ENCODE assay signal across 15 mouse cellular contexts in the genomic region with DNA sequence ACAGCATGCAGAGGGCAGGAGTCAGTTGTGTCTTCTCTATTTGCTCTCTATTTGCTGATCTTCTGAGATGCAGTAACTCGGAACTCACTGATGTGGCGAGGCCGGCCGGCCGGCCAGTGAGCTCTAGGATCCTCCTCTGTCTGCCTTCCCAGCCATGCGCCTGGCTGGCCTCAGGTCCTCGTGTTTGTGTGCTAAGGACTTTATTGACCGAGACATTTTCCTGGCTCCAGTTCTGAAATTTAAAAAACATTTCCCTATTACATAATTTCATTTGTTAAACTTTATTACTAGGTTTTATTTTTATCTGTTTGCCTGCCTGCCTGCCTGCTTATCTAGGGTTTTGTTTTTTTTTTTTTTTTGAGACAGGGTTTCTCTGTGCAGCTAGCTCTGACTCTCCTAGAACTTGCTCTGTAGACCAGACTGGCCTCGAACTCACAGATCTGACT. TPM values are rescaled to one million over a fixed set of nuclear protein-coding genes. Genes with fewer than 3 reads are reported as not detected.
A peak's percentile ranks its signal among the peaks of the same experiment; 100 is the strongest.
DNase-seq lines count a peak whose midpoint lies in the region; ATAC-seq and TF ChIP-seq lines count a peak whose summit lies in the region.
"Had no signal": no experiment of that assay in that cellular context is flagged by ENCODE, and none has a peak within 500 bp of the region (broad histone marks: within the 10 kb centered on the region; RNA-seq: fewer than 3 reads in every experiment).

No protein-coding gene starts in this region.

- TF ChIP-seq EP300 in stomach, postnatal 0 days (optimal IDR thresholded peaks at IDR 0.05), result no peak

- no peak overlapping the region for H3K4me3 ChIP-seq in lung, embryonic 14.5 days (ENCODE audit: low read depth, low read length)
- H3K4me3 ChIP-seq in lung, adult 2 months (replicated peaks; ENCODE audit: extremely low read depth, low read depth, low read length), result no peak overlapping the region
- no peak overlapping the region for H3K4me3 ChIP-seq in liver, embryonic 11.5 days (ENCODE audit: low read depth, low read length)
- H3K4me3 ChIP-seq in stomach, postnatal 0 days (ENCODE audit: low read depth, low read length), result no peak overlapping the region
- H3K4me3 ChIP-seq: erythroblast, embryonic 14.5 days; heart, embryonic 15.5 days; megakaryocyte, embryonic 14.5 days had no signal

- H3K36me3 ChIP-seq in lung, embryonic 14.5 days (ENCODE audit: insufficient read depth), result no peaks in the 10 kb centered on the region
- H3K36me3 ChIP-seq in liver, embryonic 11.5 days (ENCODE audit: control insufficient read depth, insufficient read depth, low read length), result no peaks in the 10 kb centered on the region
- no peaks in the 10 kb centered on the region for H3K36me3 ChIP-seq in stomach, postnatal 0 days (ENCODE audit: control insufficient read depth, insufficient read depth, low read length)
- H3K36me3 ChIP-seq: heart, embryonic 15.5 days had no signal

- 48% methylated on average over 9 of the region's 9 CpGs for WGBS in lung, embryonic 14.5 days
- WGBS in lung, adult 2 months, result 32% methylated on average over 9 of the region's 9 CpGs
- 41% methylated on average over 9 of the region's 9 CpGs for WGBS in liver, embryonic 11.5 days
- WGBS in stomach, postnatal 0 days, result 50% methylated on average over 9 of the region's 9 CpGs

- TF ChIP-seq POLR2A in lung, adult 2 months (IDR thresholded peaks at IDR 0.05; ENCODE audit: borderline replicate concordance, extremely low read depth, low read depth, low read length), result no peak

- no peak overlapping the region for H3K4me2 ChIP-seq in lung, embryonic 14.5 days
- peak overlapping the region; percentile 40 for H3K4me2 ChIP-seq in liver, embryonic 11.5 days
- H3K4me2 ChIP-seq in stomach, postnatal 0 days (replicated peaks; ENCODE audit: low read depth), result no peak overlapping the region
- H3K4me2 ChIP-seq: heart, embryonic 15.5 days had no signal

- peak; percentile 34 for DNase-seq in gastrocnemius, postnatal 14 days
- no peak for DNase-seq in gastrocnemius, postnatal 4 days (ENCODE audit: low spot score in 2 of 2)
- peak; percentile 34 for DNase-seq in lung, embryonic 14.5 days
- no peak for DNase-seq in lung, adult 2 months
- no peak for DNase-seq in liver, embryonic 11.5 days (ENCODE audit: low spot score)
- peak; percentile 28 for DNase-seq in stomach, postnatal 0 days (ENCODE audit: low spot score)
- DNase-seq in thymus, postnatal 14 days, result no peak
- DNase-seq: cerebellum, adult 2 months; embryo, embryonic 11 days; left cerebral cortex, postnatal 4 days; thymus, adult 18-20 months had no signal

- no peaks in the 10 kb centered on the region for H3K4me1 ChIP-seq in lung, embryonic 14.5 days (ENCODE audit: insufficient read depth)
- H3K4me1 ChIP-seq in lung, adult 2 months (ENCODE audit: control insufficient read depth, insufficient read depth, low read length), result peaks cover 9% of the 10 kb centered on the region
- H3K4me1 ChIP-seq in liver, embryonic 11.5 days (replicated peaks; ENCODE audit: control insufficient read depth, insufficient read depth, low read length), result peaks cover 13% of the 10 kb centered on the region
- H3K4me1 ChIP-seq in stomach, postnatal 0 days (replicated peaks; ENCODE audit: control insufficient read depth, insufficient read depth), result no peaks in the 10 kb centered on the region
- H3K4me1 ChIP-seq: heart, embryonic 15.5 days had no signal

- no peak overlapping the region for H3K27ac ChIP-seq in lung, embryonic 14.5 days (ENCODE audit: low read depth)
- H3K27ac ChIP-seq in liver, embryonic 11.5 days (ENCODE audit: low read depth, low read length), result peak overlapping the region; percentile 39; the same call in 1 of the 2 replicates
- H3K27ac ChIP-seq in stomach, postnatal 0 days (replicated peaks), result no peak overlapping the region
- H3K27ac ChIP-seq: heart, embryonic 15.5 days; hindbrain, postnatal 0 days had no signal

- no peak for ATAC-seq in lung, embryonic 14.5 days (ENCODE audit: insufficient read depth)
- ATAC-seq in liver, embryonic 11.5 days (replicated peaks; ENCODE audit: low FRiP score), result peak; percentile 58
- ATAC-seq in stomach, postnatal 0 days (ENCODE audit: low FRiP score, low TSS enrichment), result no peak
- ATAC-seq: hindbrain, postnatal 0 days had no signal

- no peak overlapping the region for H3K9ac ChIP-seq in lung, embryonic 14.5 days
- H3K9ac ChIP-seq in liver, embryonic 11.5 days (ENCODE audit: low read depth, low read length), result 0 out of 2 replicates have a peak overlapping the region, but pooled peaks have one; percentile 20
- H3K9ac ChIP-seq in stomach, postnatal 0 days (ENCODE audit: low read length), result no peak overlapping the region
- H3K9ac ChIP-seq: heart, embryonic 15.5 days had no signal

- no peak for TF ChIP-seq CTCF in lung, embryonic 14.5 days (IDR thresholded peaks at IDR 0.05; ENCODE audit: low read depth)
- no peak for TF ChIP-seq CTCF in lung, adult 2 months (IDR thresholded peaks at IDR 0.05; ENCODE audit: insufficient read depth, low read length)
- no peak for TF ChIP-seq CTCF in stomach, postnatal 0 days (IDR thresholded peaks at IDR 0.05; ENCODE audit: low read depth)

- intact Hi-C loops in gastrocnemius, postnatal 14 days (cut with DNase I; ENCODE audit: low total_unique reads), result no loop called here

- no peaks in the 10 kb centered on the region for H3K27me3 ChIP-seq in lung, embryonic 14.5 days (ENCODE audit: insufficient read depth, low read length)
- no peaks in the 10 kb centered on the region for H3K27me3 ChIP-seq in liver, embryonic 11.5 days (replicated peaks; ENCODE audit: control insufficient read depth, insufficient read depth, low read length)
- no peaks in the 10 kb centered on the region for H3K27me3 ChIP-seq in stomach, postnatal 0 days (ENCODE audit: control insufficient read depth, insufficient read depth, low read length)
- H3K27me3 ChIP-seq: heart, embryonic 15.5 days; megakaryocyte, embryonic 14.5 days had no signal

- H3K9me3 ChIP-seq in lung, embryonic 14.5 days (ENCODE audit: low read depth, low read length), result no peaks in the 10 kb centered on the region
- H3K9me3 ChIP-seq in liver, embryonic 11.5 days (ENCODE audit: control insufficient read depth, low read length), result no peaks in the 10 kb centered on the region
- no peaks in the 10 kb centered on the region for H3K9me3 ChIP-seq in stomach, postnatal 0 days (ENCODE audit: control insufficient read depth, low read length)
- H3K9me3 ChIP-seq: heart, embryonic 15.5 days; megakaryocyte, embryonic 14.5 days had no signal

RNA-seq across cellular contexts. Expression of a gene that starts 11.5 kb away (rescaled TPM):
- total RNA-seq in gastrocnemius, postnatal 14 days (2021), result 1 to 10 TPM; 9.6 to 9.8 TPM
- total RNA-seq in gastrocnemius, postnatal 4 days (2021), result 10 to 100 TPM; 15.0 to 16.7 TPM
- polyA plus RNA-seq in lung, embryonic 14.5 days (2014; fragmentation: Nextera tagmentation; extraction: Ambion mirVana), result 20.8 and 22.5 TPM in 2 replicates
- 3.8 and 4.8 TPM in 2 replicates for polyA plus RNA-seq in lung, adult 2 months (2012; rRNA removed)
- 20.8 and 25.3 TPM in 2 replicates for polyA plus RNA-seq in liver, embryonic 11.5 days (2014; fragmentation: Nextera tagmentation; extraction: Ambion mirVana)
- 10.3 and 11.3 TPM in 2 replicates for polyA plus RNA-seq in stomach, postnatal 0 days (2015; fragmentation: Nextera tagmentation; extraction: Ambion mirVana)

Comparison
In these comparisons a context has a peak if more than half of its experiments do, and no peak if none do; other contexts are left out.
1. DNase-seq: peak in gastrocnemius, postnatal 14 days (single experiment), lung, embryonic 14.5 days (single experiment) and stomach, postnatal 0 days (single experiment); none in gastrocnemius, postnatal 4 days (0 of 2), lung, adult 2 months (single experiment), liver, embryonic 11.5 days (single experiment) and thymus, postnatal 14 days (single experiment).